Mouse (Mus musculus): Measurements from ENCODE around the gene Baz1a. TPM values are rescaled to one million over a fixed set of nuclear protein-coding genes. Genes with fewer than 3 reads are reported as not detected.

Gene Baz1a
- 1 to 10 TPM; 2.9 to 4.2 TPM for total RNA-seq (2021)
- long read RNA-seq, partial matches to known transcripts: 1 of 1 reads
- long read RNA-seq, other reads (novel, unspliced or antisense): 0 of 1 reads

DNA sequence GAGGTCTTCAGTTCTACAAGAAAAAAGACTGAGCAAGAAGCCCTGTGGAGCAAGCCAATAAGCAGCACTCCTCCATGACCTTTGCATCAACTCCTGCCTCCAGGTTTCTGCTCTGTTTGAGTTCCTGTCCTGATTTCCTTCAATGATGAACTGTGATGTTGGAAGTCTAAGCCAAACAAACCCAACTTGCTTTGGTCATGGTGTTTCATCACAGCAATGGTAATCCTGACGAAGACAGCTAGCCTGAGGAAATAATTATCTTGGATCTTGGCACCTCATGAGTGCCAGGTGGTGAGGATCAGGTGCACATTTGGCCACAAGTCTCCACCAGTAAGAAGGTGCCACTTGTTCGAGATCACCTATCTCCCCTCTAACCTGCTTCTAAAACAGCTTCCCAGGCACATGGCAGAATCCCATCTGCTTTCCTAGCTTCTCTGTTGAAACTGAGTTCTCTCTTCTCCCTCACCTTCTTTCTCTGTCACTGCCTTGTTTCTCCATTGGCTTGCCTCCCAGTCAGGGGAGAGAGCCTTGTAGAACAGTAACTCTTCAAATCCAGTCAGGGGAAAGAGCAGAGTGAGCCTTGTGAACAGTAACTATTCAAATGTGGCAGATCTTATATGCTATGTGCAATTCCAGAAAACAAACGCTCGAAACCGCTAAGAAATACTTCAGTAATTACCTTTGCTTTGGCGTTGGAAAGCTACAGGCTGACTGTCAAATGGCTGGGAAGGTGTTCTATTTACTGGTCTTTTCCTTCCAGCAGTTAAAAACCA is at the start of gene Baz1a:
Gene Baz1a (minus strand): TSS at position 723 of the 773 bp plus-strand sequence.
- DNase-seq (ENCODE audit: low spot score in 2 of 2): no peak

DNA sequence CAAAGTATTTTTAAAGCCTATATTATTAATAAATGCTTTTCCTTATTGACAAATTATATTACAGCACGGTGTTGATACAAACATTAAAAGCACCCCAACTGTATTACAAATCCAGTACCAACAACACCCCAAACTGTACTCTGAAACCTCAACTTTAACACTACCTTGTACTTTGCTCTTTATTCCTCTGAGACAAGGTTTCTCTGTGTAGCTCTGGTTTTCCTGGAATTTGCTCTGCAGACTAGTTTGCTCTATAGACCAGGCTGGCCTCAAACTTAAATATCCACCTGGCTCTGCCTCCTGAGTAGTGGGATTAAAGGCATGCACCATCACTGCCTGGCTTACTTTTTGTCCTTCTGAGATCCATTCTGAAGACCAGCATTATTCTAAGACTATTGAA is 48.0 kb upstream of the Baz1a start:
- DNase-seq (ENCODE audit: low spot score in 2 of 2): no peak

DNA sequence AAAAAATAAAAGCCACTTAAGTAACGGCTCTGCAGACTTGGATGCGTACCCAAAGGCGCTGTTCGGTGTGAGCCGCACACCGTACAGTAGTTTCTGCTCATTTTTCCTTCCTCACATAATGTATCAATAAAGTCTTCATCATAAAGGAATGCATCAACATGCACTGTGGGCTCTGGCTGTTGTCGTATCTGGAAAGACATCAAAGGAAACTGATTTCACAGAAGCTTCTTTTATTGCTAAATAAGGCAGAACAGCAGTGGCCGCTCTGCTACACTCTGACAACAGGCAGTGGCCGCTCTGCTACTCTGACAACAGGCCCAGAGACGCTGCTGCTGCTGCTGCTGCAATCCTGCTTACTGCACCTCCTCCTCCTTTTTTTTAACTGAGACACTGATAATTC is 46.9 kb upstream of the Baz1a start:
- DNase-seq (ENCODE audit: low spot score in 2 of 2): peak in 1 of 2 experiments; percentile 16

DNA sequence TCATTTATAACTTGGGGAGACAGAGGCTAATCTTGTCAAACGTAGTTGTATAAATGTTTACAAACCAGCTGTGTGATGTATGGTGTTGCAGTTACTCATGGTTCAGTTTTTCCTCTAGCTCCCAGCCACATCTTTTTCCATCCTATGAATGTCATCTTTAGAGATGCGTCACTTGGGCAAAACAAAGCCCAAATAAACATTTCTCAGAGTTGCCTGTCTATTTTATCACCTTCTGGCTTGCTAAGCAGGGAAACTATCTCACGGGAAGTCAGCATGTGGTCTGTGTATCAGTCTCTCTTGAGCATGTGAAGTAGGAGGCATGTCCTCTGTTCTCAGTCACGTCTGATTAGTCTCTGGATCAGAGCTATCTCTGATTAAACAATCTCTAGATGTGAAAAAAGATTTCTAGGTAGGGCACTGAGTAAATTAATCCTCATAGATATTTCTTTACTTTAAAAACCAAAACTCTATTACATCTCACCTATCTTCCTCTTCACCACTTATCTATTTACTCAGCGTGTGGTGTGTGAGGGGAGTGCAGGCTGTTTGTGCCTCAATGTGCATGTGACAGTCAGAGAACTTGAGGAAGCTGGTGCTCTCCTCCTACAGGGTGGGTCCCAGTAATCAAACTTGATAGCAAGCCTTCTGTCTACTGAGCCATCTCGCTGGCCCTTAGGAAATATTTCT is 46.2 kb upstream of the Baz1a start:
- DNase-seq (ENCODE audit: low spot score in 2 of 2): no peak

DNA sequence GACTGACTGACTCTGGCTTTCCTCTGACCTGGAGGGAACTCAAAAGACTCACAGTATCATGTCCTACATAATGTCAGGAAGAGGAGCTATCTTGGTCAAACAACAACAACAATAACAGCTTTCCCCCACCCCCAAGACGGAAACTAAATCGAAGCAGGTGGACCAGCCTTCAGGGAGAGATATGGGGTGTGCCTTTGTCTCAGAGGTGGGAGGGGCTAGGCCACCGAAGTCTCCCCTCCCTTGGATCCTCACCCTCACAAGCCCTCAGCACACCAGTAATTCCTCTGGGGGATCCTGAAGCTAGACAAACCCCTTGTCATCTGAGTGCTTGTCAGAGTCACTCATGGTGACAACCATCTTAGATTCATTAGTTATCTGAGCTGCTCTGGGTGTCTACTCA is 45.7 kb upstream of the Baz1a start:
- DNase-seq (ENCODE audit: low spot score in 2 of 2): no peak

DNA sequence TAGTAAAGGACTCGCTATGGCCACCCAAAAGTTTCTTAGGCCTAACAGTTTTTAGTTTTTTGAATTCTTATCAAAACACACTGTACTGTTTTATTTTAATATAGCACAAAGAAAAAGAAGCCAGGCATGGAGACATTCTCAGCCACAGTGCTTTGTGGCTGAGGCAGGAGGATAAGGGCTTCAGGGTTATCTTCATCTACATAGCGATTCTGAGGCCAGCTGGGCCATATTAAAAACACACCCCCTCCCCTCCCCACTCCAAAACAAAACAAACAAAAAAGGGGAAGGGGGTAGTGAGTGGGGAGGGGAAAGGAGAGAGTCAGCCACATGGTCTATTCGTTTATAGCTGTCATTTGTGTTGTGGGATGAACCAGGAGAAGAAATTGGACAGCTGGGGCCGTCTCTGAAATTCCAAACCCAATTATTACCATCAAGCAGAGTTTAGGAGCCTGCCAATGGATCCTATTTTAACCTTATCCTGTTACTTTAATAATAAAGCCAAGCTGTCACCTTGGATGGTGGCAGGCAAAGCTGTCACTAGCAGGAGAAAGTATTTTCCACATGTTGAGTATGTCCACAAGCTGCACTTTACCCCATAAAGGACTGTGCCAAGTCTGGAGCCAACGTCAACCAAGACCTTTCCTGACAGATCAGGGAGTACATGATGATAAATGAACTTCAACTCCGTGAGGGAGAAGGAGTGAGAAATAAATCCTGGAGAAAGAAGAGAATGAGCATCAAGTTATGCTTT is 44.9 kb upstream of the Baz1a start:
- no peak for DNase-seq (ENCODE audit: low spot score in 2 of 2)

DNA sequence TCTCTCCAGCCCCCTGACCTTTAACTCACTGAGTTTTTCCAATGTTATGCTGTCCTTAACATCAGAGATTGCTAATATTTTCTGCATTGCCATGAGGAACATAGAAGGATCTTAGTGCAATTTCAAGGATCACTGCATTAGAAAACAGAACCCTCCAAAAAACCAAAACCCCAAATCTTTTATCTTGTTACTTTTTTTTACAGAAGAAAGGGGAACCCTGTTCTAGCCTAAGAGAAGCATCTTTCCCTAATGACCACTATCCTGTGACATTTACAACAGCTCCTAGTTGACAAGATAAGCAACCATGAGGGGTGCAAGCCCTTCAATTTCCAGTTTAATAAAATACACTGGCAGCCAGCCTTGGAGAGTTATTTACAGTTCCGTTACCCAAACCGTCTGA is 42.6 kb upstream of the Baz1a start:
- no peak for DNase-seq (ENCODE audit: low spot score in 2 of 2)

DNA sequence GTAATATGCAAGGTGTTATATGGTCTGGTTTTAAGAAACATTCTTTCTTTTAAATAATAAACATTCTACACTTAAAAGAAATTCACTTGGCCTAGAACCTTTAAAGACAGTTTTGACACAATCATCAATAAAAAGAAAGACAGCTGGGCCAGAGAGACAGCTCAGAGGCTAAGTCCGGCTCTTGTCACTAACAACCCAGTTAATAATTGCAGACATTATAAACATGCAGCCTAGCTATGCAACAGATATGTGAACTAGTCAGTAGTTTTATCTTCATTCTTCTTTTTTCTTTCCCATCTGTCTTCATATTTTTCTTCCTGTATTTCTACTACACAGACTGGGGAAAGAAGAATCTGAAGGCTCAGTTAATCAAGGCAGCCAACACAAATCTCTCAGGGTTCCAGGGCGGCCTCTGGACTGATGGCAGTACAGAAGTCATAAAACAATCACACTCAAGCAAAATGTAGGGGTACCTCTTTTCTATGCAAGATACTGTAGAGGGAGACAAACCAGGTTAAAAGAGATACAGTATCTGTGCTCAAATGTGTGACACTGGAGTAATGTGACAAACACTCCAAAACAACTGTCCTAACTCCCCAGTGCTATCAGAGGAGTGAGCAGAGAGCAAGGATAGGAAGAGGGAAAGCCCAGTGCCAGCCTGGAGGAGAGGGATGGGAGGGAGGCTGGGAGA is 40.5 kb upstream of the Baz1a start:
- no peak for DNase-seq (ENCODE audit: low spot score in 2 of 2)

DNA sequence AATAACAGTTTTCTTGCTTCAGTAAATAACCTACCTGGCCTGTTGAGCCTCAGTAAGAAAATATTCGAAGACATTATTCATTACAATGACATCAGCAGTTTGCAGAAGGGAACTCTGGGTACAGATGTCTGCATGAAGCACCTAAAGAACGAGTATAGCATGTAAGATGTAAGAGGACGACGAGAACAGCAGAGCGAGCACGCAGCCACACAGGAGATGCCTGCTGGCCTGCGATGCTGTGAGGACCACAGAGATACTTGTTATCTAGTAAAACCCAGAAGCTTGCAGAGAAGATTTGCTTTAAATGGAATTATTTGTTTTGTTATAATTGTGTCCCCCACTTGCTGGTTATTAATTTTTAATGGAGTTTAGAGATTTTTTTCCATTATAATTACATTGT is 39.1 kb upstream of the Baz1a start:
- DNase-seq (ENCODE audit: low spot score in 2 of 2): no peak

DNA sequence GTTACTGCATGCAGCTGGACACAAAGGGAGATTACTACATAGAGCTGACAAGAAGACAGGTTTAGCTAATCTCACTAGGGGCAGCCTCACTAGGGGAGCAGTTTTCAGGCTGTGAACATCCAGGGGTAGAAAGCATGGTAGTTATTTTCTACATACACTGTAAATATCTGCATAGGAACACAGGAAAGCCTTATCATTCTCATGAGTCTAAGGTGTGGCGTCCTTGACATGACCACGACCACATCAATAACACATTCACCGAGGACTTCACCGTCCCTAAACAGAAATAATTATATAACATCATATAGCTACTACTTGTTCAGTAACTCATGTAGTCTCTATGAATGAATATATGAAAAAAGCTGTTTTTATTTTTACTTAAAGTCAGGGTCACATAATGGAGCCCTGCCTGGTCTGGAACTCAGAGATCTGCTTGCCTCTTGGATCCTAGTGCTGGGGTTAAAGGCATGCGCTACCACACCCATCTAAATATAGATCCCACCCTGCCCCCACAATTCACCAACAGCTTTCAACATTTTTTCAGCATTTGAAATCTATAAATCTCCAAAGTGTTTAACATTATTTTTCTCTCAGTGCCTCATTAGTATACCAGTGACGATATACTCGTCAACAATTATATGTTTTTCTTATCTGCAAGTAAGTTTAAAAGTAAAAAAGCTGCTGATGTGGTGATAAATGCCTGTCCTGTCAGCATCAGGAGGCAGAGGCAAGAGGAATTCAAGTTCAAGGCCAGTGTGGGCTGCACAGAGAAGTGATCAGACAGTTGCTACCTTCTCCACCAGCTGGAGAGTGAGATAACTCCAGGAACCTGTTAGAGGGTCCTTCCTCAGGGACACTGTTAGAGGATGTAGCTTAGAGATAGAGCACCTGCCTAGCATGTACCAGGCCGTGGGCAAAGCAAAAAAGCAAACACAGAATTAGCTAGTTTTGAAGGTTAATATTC is 37.3 kb upstream of the Baz1a start:
- DNase-seq (ENCODE audit: low spot score in 2 of 2): no peak

DNA sequence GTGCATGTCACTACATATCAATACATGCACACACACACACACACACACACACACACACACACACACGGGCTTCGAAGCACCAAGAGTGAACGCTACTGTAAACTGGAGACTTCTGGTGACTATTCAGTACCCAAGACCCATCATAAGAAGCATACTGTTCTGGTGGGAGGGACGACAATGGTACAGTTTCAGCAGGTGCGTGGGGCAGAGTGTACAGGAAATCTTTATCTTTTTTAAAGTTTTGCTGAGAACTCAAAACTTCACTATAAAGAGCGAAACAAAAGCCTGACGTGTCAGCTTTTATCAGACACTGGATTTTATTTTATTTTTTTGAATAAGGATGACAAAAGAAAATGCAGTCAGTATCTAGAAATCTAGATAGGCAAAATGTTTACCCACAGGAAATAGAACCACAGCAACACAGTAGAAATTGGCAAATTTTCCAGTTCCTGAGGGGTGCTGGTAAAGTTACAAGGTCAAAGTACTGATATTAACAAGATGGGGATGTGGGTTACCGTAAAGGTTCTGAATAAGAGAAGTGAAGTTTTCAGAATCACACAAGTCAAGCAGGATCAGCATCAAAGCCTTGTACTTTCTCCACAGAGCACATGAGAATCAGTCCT is 35.7 kb upstream of the Baz1a start:
- no peak for DNase-seq (ENCODE audit: low spot score in 2 of 2)

DNA sequence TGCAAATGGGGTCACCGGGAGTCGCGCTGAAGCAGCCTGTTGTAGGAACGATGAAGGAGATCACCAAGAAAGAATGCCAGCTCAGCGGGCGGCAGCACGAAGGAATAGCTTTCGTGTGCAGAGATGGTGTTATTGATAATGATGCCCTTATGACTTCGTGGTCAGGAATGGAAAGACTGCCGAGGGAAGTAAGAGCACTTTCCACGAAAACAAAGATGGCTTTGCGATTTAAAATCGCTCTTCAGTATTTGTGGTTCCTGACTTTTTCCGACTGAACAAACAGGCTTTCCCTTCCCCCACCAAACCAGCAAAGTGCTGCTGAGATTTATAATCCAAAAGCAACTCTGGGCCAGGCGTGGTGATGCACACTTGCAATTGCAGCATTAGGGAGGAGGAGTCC is 26.9 kb upstream of the Baz1a start:
- DNase-seq (ENCODE audit: low spot score in 2 of 2): no peak

DNA sequence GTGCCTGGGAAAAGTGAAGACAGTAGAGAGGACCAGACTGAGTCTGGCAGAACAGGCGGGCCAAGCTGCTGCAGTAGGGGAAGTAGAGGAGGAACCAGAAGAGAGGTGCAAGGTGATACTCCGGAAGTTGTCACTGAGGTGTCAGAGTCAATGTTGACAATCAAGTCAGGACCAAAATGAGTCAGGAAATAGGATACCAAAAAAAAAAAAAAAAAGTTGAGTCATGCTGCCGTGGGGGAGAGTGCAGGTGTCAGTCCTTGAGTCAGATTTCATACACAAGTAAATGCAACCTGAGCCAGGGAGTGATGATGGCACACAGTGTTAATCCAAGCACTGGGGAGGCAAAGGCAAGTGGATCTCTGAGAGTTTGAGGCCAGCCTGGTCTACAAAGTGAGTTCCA is 12.9 kb upstream of the Baz1a start:
- DNase-seq (ENCODE audit: low spot score in 2 of 2): no peak

DNA sequence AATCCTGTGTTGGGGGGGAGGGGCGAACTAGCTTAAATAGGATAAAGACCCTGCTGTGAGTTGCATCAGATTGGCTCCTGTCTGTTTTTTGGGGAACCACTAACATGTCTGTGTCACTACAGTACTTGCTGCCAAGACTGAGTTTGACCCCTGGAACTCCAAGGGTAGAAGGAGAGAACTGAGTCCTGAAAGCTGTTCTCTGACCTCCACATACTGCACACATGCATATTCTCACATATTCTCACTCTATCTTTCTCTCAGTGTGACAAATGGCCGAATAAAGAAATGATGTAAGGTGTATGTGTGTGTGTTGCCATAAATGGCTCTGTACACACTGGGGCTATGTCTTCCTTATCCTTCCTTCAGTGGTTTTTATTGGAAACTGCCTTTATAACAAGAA is 9.1 kb upstream of the Baz1a start:
- no peak for DNase-seq (ENCODE audit: low spot score in 2 of 2)

DNA sequence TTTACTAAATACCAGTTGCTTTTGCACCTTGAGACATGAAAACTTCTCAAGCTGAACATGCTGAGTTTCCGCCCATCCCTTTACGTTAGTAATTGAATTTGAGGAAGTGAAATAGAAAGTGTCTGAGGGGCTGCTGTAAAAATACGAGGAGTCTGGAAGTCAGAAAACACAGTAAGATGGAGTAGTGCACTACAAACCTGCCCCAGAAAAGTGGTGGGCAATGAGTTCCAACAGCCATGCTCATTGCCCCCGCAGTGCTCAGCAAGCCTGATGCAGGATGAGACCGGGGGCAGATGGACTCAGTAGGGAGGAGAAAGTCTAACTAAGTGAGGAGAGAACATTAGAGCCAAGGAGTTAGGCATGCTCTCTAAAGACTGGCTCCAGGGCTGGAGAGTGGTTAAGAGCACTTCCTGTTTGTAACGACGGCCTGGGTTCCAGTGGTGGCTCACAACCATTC is 5.3 kb upstream of the Baz1a start:
- DNase-seq (ENCODE audit: low spot score in 2 of 2): no peak

DNA sequence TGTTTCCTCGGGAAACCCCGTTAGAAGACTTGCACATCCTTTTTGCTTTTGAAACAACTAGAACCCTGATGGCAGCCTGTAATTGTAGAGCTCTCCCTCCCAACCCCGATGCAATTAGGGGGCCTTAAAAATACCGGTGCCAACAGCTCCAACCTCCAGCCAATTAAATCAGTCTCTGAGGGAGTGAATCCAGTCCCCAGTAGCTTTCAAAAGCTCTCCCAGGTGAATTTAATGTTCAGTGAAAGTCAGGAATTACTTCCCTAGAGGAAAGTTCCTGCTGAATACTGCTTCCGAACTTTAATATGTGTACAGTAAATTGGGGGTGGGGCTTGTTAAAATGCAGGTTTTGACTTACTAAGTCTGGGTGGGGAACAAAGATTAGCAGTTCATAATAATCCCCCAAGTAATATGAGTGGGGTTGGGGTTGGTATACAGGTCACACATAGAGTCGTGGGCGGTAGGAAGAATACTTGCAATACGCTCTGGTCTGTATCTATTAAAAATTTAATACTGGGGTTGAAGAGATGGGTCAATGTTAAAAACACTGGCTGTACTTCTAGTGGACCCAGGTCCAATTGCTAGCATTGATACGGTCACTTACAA is 3.1 kb upstream of the Baz1a start:
- no peak for DNase-seq (ENCODE audit: low spot score in 2 of 2)

DNA sequence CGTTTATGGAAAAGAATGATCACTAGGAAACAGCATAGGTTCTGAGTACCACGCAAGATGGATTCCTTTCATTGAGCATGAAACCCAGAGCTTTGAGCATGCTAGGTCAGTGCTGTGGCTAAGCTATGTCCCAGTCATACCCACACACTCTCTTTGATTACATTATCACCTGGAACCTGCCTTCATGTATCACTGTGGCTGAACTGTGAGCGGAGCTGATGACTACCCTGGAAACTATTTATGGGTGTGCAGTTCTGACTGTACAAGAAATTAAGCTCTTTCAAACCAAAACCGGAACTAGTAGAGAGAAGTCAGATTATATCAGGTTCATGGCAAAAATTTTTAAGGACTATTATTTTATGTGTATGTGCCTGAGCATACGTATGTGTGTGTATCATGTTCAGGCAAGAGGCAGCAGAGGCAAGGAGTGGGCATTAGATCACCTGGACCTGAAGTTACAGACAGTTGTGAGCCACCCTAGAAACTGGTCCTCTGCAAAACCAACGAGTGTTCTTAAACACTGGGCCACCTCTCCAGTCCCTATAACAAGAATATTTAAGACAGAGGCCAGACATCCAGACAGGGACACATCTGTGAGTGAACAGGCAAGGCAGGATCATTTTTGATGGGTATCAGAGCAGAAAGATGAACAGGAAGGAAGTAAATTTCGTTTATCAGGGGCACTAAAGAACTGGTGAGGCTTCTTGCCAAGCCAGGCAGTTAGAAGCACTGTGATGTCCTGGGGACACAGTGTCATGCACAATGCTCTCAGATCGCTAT is 2.4 kb upstream of the Baz1a start:
- no peak for DNase-seq (ENCODE audit: low spot score in 2 of 2)

DNA sequence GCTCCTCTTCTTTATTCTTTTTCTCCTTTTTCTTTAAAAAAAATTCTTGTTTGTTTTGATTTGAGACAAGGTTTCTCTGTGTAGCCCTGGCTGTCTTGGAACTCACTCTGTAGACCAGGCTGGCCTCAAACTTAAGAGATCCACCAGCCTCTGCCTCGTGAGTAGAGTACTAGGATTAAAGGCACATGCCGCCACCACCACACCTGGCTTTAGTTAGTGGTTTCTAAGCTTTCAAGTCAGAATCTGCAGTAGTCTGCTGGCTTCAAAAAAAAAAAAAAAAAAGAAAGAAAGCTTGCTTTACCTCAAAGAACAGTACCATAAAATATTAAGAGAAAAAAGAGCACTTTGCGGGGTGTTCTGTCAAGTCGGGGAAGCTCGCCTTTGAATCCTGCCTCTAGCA is 1.3 kb upstream of the Baz1a start:
- DNase-seq (ENCODE audit: low spot score in 2 of 2): no peak

DNA sequence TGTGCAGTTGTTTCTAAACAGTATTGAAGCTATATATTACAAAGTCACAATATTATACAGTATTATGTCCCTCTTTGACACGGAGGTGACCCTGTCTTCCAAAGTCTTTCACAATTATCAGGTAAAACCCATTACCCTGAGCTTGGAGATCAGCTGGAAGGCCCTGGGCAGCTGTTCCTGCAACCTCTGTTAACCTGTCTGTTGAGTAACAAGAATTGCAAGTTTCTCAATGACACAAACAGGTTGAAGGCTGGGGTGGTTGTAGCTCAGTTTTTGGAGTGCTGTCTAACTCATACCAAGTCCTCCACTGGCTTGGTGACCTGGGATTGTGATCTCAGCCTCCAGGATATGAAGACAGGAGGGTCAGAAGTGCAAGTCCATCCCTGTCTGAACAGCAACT is 1.1 kb downstream of the Baz1a start:
- DNase-seq (ENCODE audit: low spot score in 2 of 2): no peak

Data from layer of hippocampus, postnatal 10 days (tissue).